In genomic region chr16:5074341-5074740, GRCm38 (mm10) we compare ENCODE assay signal across 27 mouse cellular contexts. TPM values are rescaled to one million over a fixed set of nuclear protein-coding genes. Genes with fewer than 3 reads are reported as not detected.
A peak's percentile ranks its signal among the peaks of the same experiment; 100 is the strongest.
DNase-seq lines count a peak whose midpoint lies in the region; ATAC-seq lines count a peak whose summit lies in the region.
"Had no signal": no experiment of that assay in that cellular context is flagged by ENCODE, and none has a peak within 500 bp of the region (broad histone marks: within the 10 kb centered on the region; RNA-seq: fewer than 3 reads in every experiment).

No protein-coding gene starts in this region.

- no peak overlapping the region for H3K4me2 ChIP-seq in forebrain, embryonic 11.5 days (ENCODE audit: low read depth, low read length, severe bottlenecking)
- H3K4me2 ChIP-seq: embryonic facial prominence, embryonic 13.5 days; forebrain, embryonic 13.5 days; heart, embryonic 12.5 days; intestine, embryonic 15.5 days; limb, embryonic 15.5 days; lung, embryonic 15.5 days; midbrain, embryonic 11.5 days had no signal

- H3K27me3 ChIP-seq in forebrain, embryonic 11.5 days (ENCODE audit: control insufficient read depth, insufficient read depth, low read length) = no peaks in the 10 kb centered on the region
- H3K27me3 ChIP-seq: embryonic facial prominence, embryonic 13.5 days; forebrain, embryonic 13.5 days; heart, embryonic 12.5 days; intestine, embryonic 15.5 days; limb, embryonic 15.5 days; lung, embryonic 15.5 days had no signal

- no peak overlapping the region for H3K4me3 ChIP-seq in forebrain, embryonic 11.5 days (ENCODE audit: low read depth, low read length)
- H3K4me3 ChIP-seq: embryonic facial prominence, embryonic 13.5 days; erythroblast, embryonic 14.5 days; forebrain, embryonic 13.5 days; heart, embryonic 12.5 days; hindbrain, embryonic 10.5 days; intestine, embryonic 15.5 days; limb, embryonic 15.5 days; lung, embryonic 15.5 days had no signal

- peaks cover 23% of the 10 kb centered on the region for H3K36me3 ChIP-seq in forebrain, embryonic 11.5 days (ENCODE audit: control insufficient read depth, insufficient read depth, low read length)

- no peak overlapping the region for H3K27ac ChIP-seq in forebrain, embryonic 11.5 days (ENCODE audit: low read depth, low read length)
- H3K27ac ChIP-seq: embryonic facial prominence, embryonic 13.5 days; forebrain, embryonic 13.5 days; hindbrain, embryonic 10.5 days; intestine, embryonic 15.5 days; limb, embryonic 15.5 days; liver, embryonic 14.5 days; lung, embryonic 15.5 days had no signal

- DNase-seq in cerebellum, adult 18-20 months = peak; percentile 30 to 41
- no peak for DNase-seq in cerebellum, adult 9-11 months
- peak; percentile 33 to 38 for DNase-seq in right cerebral cortex, adult 2 months (ENCODE audit: low spot score in 2 of 2)
- no peak for DNase-seq in right cerebral cortex, postnatal 4 days
- peak; percentile 73 for DNase-seq in NIH3T3 (ENCODE audit: low read depth)
- DNase-seq in forebrain, embryonic 11.5 days (ENCODE audit: low spot score) = no peak
- no peak for DNase-seq in spleen, postnatal 14 days (ENCODE audit: low spot score in 2 of 2)
- DNase-seq: cerebellum, postnatal 14 days; embryo, embryonic 11 days; gastrocnemius, postnatal 10 days; heart, adult 18-20 months; heart, postnatal 10 days; kidney, adult 8-10 months; kidney, postnatal 10 days; left cerebral cortex, postnatal 4 days; spleen, adult 18-20 months had no signal

- no peak overlapping the region for H3K9ac ChIP-seq in forebrain, embryonic 11.5 days (ENCODE audit: low read length)
- H3K9ac ChIP-seq: embryonic facial prominence, embryonic 13.5 days; forebrain, embryonic 13.5 days; heart, embryonic 12.5 days; intestine, embryonic 15.5 days; limb, embryonic 15.5 days; liver, embryonic 14.5 days; lung, embryonic 15.5 days had no signal

- no peaks in the 10 kb centered on the region for H3K4me1 ChIP-seq in forebrain, embryonic 11.5 days (replicated peaks; ENCODE audit: control insufficient read depth, insufficient read depth, low read length)
- H3K4me1 ChIP-seq: embryonic facial prominence, embryonic 13.5 days; forebrain, embryonic 13.5 days; heart, embryonic 12.5 days; hindbrain, embryonic 10.5 days; intestine, embryonic 15.5 days; limb, embryonic 15.5 days; lung, embryonic 15.5 days had no signal

- no peaks in the 10 kb centered on the region for H3K9me3 ChIP-seq in forebrain, embryonic 11.5 days (ENCODE audit: control insufficient read depth, low read length)
- H3K9me3 ChIP-seq: embryonic facial prominence, embryonic 13.5 days; forebrain, embryonic 13.5 days; heart, embryonic 12.5 days; hindbrain, embryonic 10.5 days; intestine, embryonic 15.5 days; limb, embryonic 15.5 days; lung, embryonic 15.5 days had no signal

- ATAC-seq in forebrain, embryonic 11.5 days (replicated peaks; ENCODE audit: low FRiP score) = no peak
- ATAC-seq: forebrain, embryonic 13.5 days; hindbrain, embryonic 16.5 days; intestine, embryonic 15.5 days had no signal

- WGBS in forebrain, embryonic 11.5 days = 90% methylated on average over 5 of the region's 5 CpGs

RNA-seq across cellular contexts. Expression of gene Ubn1, which starts 24.5 kb away (rescaled TPM):
- polyA plus RNA-seq in forebrain, embryonic 11.5 days (2014; fragmentation: Nextera tagmentation; extraction: Ambion mirVana) = 25.2 and 25.4 TPM in 2 replicates

RNA-seq across cellular contexts. Expression of gene Glyr1, which starts 24.7 kb away (rescaled TPM):
- 174 and 184 TPM in 2 replicates for polyA plus RNA-seq in forebrain, embryonic 11.5 days (2014; fragmentation: Nextera tagmentation; extraction: Ambion mirVana)

RNA-seq across cellular contexts. Expression of gene Ppl, which starts 57.9 kb away (rescaled TPM):
- polyA plus RNA-seq in forebrain, embryonic 11.5 days (2014; fragmentation: Nextera tagmentation; extraction: Ambion mirVana) = 1.3 and 1.5 TPM in 2 replicates

Comparison
In these comparisons a context has a peak if more than half of its experiments do, and no peak if none do; other contexts are left out.
1. DNase-seq: peak in cerebellum, adult 18-20 months (2 of 2), right cerebral cortex, adult 2 months (2 of 2) and NIH3T3 (single experiment); none in cerebellum, adult 9-11 months (single experiment), right cerebral cortex, postnatal 4 days (single experiment), forebrain, embryonic 11.5 days (single experiment) and spleen, postnatal 14 days (0 of 2).